Mouse (Mus musculus): Measurements from ENCODE around the gene Olfr851.

DNA sequence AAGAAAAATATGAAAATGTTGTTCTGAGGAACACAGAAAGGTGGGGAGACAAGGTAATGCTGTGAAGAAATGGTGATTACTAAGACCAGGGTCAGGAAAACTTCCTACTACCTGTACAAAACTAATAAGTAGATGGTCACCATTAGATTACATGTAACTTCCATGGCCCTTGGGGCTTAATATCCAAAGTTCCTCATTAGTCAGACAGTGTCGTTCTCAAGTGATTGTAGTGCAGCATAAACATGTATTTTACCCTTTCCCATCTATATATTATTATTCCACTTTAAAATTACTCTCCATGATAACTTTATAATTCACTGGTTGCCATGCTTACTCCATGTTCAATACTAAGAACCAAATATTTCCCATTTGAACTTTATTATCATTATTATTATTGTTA, 47.9 kb downstream of the Olfr851 start, which contains the start of gene Olfr853:
- no peak for TF ChIP-seq CTCF (IDR thresholded peaks at IDR 0.05; ENCODE audit: extremely low read depth, insufficient read length, insufficient replicate concordance, low read depth, low read length)
- no peak for TF ChIP-seq POLR2A (IDR thresholded peaks at IDR 0.05; ENCODE audit: low read depth, low read length)
